Mouse (Mus musculus) yolk sac, embryonic 10.5 days (tissue): Measurements from ENCODE around the gene Susd2.
A peak's percentile ranks its signal among the peaks of the same experiment; 100 is the strongest.

Source experiments
- DNase-seq: peaks from one replicate; pipeline ENCODE4 v3.0.0-alpha.2; 2017; ENCODE audit warnings: low spot score

Susd2 gene

DNA sequence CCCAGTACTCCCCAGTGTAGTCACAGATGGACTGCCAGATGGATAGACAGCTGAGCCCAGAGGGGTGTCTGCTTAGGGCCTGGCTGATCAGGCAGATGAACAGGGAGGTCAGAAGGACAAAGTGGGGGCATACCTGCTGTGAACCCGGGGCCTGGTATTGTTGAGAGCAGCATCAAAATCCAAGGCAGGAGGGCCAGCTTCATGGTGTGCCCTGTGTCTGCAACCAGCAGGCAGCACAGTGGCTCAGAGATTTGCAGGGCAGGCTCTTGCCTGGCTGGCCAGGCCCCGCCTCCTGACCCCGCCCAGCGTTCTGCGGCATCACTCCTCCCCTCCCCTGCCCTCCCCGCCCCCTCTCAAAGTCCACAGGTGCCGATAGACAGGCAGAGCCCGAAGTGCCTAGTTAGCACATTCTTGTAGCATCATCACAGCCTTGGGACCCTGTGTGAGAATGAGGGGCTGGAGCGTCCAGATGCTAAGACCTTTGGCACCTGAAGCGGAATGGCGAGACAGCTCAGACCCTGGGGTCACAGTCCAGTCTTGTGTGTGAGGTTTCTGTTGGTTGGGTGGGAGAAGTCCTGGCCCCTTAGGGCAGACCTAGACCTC lies at the start of gene Susd2:
TSS of gene Susd2 (minus strand) at position 268 of the 603 bp plus-strand sequence.
- peak; percentile 94 for DNase-seq

DNA sequence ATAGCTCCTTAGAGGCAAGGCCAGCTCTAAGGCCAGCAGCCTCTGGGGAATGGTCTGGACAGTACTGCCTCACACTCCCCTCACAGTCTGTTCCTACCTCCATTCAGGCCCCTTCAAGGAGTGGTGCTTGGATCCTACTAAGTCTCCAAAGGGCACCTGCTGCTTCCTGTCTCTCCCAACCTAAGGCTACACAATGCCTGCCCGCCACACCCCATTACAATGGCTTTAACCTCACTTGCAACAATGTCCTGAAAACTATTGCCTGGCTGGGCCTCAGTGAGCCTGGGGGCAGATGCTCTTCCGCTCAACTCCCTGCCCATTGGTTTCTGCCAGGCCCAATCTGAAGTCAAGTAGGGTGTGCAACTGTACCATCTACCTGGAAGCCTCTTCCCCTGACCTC lies 44.8 kb upstream of the Susd2 start:
- no peak for DNase-seq

DNA sequence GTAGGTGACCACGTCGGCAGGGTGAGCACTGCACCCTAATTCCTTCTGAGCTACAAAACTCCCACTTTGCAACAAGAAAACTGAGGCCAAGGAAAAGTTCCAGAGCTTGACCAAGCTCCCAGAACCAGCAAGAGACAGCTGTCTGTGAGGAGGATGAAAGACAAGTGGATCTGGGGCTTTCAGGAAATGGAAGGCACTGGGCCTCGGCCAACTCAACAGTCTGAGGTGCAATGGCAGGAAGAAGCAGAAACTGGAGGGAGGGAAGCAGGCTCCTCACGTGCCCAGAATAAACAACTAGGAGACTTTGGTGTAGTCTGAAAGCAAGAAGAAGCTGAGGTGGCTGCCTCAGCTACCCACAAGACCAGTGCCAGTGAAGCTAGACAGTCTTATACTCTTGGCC lies 42.9 kb upstream of the Susd2 start:
- no peak for DNase-seq

DNA sequence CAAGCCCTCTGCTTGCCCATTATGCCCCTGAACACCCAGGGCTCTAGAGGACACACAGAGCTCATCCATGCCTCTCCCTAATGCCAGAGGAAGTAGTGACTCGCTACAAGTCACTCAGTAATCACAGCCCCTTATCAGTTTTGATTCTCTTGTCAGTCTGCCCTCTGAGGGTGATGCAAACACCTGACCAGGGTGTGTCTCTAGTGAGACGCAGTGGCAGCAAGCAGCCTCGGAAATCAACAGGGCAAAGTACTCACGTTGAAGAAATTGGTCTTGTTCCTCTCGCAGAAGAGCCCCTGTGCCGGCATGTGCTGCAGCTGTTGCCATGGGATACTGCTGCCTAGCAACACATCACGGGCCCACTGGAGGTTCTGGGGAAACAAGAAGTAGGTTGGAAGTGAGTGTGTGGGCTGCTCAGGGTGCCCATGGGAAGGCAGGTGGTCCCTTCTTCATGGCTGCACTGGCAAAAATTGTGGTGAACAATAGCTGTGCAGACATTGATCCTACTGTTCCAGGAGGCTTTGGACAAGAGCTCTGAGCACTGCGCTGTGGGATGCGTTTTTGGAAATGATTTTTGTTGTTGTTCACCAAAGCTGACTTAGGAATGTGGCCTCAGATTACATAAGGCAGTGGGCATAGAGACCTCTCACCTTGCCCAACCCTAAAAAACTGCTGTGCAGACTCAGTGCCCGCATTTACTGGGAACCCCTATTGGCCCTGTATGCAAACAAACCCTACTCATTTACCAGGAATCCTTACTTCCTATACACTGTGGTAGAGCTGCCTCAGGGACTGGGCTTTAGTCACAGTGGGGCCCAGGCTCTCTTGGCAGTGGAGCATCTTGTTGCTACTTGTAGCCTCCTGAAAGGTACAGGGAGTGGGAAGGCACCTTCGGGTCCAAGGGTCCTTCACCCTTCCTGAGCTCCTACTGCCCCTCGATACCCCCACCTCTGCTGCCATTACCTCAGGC lies 40.5 kb upstream of the Susd2 start:
- DNase-seq: peak; percentile 25

DNA sequence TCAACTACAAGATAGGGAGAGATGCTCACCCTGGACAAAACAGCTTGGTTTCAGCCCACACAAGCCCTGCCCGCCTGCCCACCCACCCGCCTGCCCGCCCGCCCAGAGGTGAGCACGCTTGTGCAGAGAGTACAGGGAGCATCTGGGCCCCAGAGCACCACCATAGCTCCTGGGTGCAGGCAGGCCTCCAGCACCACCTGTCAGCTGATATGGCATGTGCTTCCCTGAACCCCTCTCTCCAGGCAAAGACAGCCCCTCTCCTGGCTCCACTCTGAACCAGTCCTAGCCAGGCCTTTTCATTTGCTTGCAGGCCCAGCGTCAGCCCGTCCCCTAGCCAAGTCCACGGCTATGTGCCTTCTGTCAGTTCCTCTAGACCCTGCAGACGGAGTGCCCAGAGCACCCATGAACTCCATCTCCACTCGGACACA lies 36.8 kb upstream of the Susd2 start:
- DNase-seq: no peak

DNA sequence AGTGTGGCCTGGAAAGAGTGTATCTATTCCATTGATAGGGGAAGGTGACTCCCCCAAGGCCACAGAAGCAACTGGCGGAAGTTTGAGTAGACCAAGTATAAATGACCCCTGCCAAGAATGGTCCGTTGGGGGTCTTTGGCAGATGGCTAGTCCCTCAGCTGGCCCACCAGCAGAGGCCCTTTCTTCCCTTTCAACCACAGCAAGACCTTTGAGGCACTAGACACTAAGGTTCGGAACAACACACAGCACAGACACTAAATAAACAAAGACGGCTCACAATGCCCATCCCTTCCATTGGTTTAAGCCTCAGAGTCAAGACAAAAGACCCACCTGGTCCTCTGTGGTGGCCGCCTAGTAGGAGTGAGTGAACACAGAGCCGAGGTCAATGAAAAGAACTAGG lies 35.4 kb upstream of the Susd2 start:
- no peak for DNase-seq

DNA sequence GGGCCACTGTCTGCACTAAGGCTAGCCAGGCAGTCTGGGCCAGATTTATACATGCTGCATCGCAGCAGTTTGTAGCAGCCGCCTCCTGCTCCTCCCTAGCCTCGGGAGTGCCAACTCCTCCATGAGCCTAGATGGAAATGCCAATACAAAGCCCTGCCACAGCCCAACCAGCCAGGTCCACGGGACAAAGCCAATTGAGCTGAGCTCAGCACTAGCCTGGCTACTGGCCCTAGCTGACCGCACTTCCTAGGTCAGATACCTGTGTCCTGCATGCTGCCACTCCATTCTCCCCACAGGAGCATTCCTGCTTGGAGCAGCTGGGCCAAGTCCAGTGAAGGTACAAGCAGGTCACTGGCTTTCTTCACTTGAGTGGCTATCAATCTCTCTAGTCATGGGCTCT lies 34.2 kb upstream of the Susd2 start:
- peak; percentile 50 for DNase-seq

DNA sequence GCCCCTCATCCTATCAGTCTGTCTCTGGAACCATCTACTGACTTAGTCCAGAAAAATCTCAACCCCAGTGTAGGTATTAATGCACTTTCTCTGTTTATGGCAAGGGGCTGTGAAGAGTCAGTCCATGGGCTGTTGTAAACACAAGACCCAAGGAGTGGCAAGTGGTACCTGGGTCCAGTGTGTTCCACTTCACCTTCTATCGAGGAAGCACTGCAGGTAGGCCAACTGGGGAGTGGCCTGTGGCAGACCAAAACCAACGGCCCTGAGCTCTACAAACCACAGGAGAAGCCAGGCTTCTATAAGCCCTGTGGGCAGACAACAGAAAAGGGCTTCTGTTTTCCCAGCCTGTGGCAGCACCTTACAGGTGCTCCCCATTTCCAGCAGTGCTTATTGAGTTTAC lies 33.8 kb upstream of the Susd2 start:
- DNase-seq: no peak

DNA sequence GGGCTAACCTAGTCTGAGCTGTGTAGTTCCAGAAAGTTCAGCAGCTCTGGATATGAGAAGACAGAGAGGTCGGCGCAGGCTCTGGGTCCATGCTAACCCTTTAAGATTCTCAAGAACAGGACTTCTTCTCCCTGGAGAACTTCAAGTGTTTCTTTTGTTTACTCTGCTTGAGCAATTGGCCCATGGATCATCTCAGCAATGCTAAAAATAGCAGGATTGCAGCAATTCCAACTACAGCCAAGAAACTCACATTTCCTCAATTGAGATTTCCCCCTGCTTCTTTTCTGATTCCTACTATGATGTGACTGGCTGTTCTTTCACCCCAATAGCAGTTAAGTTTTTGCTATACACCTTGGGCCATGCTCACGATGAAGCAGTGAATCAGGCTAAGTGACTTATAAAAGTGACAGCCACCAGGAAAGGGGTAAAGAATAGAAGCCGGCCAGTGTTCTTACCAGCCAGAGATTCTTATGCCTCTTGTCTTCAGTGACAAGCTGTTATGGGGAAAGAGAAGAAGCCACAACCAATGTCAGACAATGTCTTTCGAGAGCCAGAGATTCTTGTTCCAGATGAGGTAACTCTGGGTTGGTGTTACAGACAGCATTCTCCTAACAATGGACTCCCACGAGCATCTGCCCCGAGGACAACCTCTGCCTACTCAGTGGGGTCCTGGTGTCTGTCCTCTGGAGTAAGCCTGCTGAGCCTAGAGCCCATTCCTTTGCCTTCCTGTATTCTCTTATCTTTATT lies 33.2 kb upstream of the Susd2 start:
- peak; percentile 52 for DNase-seq

DNA sequence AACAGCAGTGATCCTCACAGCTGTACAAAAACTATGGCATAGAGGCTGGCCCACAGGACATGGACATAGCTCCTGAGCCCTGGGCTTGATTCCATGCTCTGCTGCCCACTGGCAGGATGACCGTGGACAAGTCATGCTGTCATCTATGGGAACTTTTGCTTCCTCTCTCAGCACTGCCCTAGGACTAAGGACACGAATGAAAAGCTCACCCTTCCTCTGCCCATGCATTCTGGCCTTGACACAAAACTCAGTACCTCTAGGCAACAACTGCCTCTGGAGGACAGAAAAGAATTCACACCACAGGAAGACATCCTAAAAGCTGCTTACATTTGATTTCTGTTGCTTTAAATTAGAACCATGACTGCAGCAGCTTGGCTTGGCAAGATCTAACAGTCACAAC lies 32.5 kb upstream of the Susd2 start:
- DNase-seq: no peak

DNA sequence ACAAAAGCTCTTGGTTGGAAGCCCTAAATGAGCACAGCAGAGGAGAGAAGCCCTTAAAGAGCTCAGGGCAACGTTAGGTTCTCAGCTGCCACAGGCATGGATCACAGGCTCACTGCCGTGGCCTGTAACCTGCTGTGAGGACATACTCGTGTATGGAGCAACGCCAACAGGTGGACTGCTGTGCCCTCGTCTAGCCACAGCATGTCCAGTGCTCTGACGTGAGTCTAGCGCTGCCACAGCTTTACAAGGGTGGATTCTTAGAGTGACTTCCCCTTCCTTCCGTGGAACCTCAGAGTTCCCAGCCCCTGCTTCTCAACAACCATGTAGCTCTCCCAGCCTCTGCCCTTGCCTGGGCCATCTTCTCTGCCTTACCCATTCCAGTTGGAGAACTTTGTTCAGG lies 31.8 kb upstream of the Susd2 start:
- DNase-seq: no peak

DNA sequence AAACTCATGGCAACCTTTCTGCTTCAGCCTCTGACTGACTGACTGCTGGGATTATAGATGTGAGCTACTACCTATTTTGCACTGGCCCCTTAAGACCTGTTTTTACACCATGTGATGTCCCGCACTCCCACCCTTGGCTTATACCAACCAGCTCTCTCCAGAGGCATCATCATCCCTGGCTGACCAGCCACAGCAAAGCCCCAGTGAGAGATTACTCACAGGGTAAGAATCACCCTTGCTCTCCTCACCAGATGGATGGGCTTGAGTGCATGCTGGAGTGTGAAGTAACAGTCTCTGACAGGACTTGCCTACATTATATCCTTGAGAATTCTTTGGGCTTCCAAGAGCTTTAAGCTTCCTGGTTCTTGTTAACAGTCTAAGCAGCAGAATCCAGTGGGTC lies 26.1 kb upstream of the Susd2 start:
- no peak for DNase-seq

DNA sequence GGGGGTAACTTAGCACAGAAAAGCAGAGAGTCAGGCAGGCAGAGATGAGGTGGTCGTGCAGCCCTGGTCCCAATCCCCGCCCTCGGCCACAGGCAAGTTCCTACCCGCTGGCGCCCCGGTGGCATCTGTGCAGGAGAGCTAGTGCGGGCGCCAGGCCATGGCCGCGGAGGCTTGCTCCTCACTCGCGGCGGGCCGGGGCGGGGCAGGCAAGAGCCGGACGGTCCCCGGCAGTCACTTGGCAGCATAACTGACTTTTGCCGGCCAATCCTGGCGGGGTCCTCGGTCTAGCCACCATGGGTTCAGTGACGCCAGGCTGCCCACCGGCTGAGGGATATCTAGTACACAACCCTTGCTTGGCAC lies 24.1 kb upstream of the Susd2 start:
- peak; percentile 12 for DNase-seq

DNA sequence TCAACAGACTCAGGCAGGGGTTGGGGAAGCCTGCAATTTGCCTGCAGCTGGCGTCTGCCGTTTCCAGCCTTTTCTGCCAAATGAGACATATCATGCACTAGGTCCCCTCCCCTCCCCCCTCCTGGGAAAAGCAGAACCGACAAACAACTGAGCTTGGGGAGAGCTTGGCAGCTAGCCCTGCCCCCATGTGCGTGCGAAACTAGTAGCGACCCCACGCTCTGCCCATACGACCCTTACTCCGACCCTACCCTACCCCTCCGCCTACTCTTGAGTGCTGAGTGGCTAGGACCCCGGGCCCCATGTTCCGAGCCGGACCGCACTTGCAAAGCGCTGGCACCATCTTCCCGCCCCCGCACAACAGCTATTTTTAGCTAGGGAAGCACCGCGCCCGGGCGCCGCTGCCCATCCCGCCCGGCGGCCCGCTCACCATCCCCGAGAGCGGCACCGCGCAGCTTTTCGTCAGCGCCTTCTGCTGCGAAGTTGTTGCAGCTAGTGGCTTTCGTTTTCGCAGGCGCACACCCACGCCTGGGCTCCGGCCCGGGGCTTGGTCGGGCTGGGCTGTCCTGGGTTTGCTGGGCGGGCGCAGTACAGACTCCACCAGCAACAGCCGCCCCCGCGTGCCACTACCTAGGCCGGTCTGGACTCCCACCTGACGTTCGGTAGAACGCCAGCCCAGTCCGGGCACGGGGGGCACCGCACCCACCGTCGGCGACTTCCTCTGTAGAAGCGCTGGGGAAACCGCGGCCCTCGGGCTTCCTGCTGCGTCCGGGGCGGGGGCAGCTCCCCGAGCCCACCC lies 23.5 kb upstream of the Susd2 start:
- peak; percentile 15 for DNase-seq

DNA sequence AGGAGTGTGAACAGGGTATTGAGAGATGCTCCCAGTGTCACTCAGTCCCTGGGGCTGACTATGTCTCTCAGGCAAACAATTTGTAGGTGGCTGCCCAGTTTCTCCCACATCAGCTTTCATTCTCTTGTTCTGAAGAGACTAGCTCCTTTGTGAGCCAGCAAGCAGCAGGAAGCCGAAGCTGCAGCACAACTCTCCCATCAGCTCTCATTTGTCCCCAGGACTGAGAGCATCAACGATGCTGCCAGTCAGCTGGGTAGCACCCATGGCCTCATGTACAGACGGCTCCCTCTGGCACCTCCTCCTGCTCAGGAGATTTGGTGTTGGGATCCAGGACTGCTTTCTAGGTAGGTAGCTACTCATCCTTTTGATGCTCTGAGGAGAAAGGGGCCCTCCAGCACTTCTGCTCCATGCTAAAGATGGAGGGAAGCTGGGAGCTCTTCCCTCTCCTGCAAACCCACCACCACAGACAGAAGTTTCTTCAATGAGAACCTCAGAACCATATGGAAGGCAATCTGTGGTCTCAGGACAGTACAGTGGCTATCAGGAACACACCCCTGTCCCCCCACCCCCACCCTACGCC lies 22.7 kb upstream of the Susd2 start:
- no peak for DNase-seq

DNA sequence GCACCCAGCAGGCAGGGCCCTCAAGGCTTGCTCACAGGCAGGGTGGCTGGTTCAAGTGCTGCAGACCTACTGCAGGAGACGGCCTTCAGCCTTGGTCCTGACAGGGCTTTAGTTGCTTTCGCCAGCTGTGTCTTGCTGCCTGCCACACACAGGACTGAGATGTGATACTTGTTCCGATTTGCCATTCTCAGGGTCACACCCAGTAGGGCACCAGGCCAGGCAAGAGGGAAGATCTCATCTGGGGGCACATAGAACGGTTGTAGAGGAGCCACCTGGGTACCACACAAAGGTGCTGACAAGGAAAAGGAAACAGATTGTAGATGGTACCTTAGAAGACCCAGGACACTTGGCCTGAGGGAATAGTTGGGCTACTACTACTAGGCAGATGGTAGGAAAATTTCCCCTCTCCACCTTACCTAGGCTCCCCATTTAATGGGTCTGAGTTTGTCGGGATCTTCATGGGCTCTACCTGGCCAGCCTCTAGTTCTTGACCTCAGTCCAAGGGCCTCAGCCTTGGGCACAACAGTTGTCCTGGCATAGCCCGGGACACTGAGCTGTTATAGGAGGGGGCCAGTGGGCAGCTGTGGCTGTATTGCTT lies 21.0 kb upstream of the Susd2 start:
- no peak for DNase-seq

DNA sequence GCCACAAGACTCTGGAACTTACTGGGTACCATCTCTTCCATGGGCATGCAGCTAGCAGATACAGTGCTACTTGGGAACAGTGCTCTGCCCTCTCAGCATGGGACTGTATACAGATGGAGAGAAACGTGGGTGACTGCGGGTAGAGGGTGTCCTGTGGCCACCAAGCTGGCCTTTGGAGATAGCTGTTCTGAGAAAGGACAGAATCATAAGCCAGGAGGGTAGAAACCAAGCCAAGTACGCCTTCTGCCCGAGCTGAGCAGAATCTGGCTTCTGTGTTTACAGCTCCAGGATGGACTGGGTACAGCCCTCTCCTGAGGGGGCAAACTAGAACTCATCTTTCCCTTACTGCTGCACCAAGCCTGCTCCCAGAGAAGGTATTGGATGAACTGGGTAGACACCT lies 18.8 kb upstream of the Susd2 start:
- DNase-seq: no peak

DNA sequence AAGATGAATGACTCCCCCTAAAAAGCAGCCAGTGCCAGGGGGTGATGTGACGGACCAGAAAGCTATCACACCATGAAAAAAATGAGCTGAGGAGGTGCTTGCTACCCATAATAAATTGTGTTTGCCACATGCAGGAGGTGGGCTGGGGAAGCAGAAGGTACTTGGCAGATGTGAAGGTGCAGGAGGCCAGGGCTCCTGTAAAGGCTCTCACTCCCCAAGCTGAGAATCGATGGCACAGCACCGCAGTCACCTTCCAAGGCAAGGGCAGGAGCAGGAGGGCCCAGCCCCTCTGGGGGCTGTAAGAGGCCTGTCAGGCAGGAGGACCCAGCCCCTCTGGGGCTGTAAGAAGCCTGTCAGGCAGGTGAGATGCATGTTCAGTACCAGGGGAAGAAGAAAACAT lies 18.1 kb upstream of the Susd2 start:
- DNase-seq: no peak

DNA sequence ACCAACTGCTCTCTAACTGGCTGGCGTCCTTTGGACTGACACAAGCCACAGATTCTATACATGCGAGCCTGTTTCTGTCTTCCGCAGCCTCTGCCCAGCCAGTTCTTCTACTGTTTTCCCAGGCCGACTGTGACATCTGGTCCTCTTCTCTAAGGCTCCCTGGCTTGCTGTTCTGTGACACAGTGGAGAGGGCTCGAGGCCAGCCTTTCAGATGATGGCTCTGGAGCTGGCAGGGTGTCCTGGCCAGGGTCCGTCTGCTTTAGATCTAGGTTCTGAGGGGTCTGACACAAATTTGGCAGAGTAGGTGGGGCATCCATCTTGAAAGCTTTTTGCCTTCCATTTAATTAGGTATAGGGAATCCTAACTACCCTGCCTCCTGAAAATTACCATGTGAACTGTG lies 17.6 kb upstream of the Susd2 start:
- no peak for DNase-seq

DNA sequence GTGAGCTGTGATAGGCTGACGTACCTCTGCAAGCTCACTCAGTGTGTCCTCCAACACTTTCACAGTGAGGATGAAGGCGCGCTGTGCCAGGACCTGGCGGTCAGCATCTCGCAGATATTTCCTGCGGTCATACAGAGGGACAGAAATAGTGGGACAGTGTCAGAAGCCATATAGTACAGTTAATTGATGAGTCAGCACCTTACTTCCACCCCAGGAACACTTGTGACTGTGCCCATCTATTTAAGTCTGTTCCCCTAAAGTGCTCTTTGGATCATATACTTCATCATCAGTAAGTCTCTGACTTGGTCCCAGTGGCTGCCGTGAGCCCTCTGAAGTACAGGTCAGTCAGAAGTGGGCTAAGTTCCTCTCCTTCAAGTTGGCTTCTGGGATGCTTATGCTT lies 14.0 kb upstream of the Susd2 start:
- no peak for DNase-seq

DNA sequence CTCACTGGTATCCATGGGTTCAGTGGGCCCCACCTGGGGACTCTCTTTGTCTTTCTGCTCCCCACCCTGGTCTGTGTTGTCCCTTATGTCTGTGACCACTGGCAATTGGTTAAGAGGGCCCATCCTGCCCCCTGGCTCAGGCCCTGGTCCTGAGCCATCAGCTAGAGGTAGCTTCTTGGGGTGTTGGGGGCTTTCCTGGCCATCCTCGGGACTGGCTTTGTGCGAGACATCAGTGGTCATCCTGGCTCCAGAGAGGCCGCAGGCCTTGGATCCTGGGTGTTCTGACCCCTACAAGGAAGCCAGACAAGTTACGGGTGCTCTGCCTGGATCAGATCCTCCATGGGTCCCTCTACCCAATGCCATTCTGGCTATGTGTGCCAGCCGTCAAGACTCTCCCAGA lies 13.4 kb upstream of the Susd2 start:
- DNase-seq: no peak
